Mouse (Mus musculus): ENCODE data around the gene Alpl. TPM values are rescaled to one million over a fixed set of nuclear protein-coding genes. Genes with fewer than 3 reads are reported as not detected.

The Alpl gene
- polyA plus RNA-seq, 2 experiments = 5.1 TPM

DNA sequence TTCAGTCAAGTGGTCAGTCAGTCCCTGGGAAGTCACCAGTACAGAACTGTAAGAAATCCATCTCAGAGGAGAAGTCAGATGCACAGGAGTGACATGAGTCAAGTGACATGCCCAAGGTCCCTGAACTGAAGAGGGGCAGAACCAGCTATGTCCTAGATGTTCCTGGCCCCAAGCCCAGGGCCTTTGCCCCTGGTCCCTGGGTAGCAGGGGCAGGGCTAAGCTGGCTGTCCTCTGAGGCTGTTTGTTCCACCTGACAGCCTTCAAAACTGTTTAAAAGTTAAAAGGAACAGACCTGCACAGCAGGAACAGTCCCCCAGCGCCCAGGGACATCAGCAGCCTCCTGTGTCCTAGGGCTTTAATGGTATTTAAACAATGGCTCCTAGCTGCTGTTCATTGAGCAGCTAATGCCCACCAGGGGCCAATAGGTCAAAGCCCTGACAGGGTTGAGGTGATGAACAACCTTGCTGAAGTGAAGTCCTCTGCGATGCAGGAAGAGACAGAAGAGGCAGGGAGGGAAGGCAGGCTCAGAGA is 22.8 kb downstream of the Alpl start:
- H3K4me2 ChIP-seq (ENCODE audit: low read depth) = no peak overlapping the region
- H3K4me1 ChIP-seq (replicated peaks; ENCODE audit: control insufficient read depth in 2 of 2, insufficient read depth in 2 of 2, low read length in 1 of 2) = no peaks in the 10 kb centered on the region
- no peak overlapping the region for H3K4me3 ChIP-seq (ENCODE audit: insufficient read depth in 1 of 2, low read depth in 2 of 2, low read length in 2 of 2)
- H3K9me3 ChIP-seq (ENCODE audit: control insufficient read depth, low read length) = no peaks in the 10 kb centered on the region
- WGBS (ENCODE audit: insufficient replicate concordance) = 49% methylated on average over 2 of the region's 2 CpGs
- H3K9ac ChIP-seq (replicated peaks) = no peak overlapping the region
- H3K27ac ChIP-seq = no peak overlapping the region
- TF ChIP-seq CTCF (IDR thresholded peaks at IDR 0.05; ENCODE audit: low read depth) = no peak
- no peak for TF ChIP-seq EP300 (IDR thresholded peaks at IDR 0.05; ENCODE audit: low read depth)
- no peak for ATAC-seq (ENCODE audit: insufficient read depth)
- DNase-seq (ENCODE audit: low read depth in 3 of 3, low spot score in 3 of 3) = no peak
- no peaks in the 10 kb centered on the region for H3K36me3 ChIP-seq (replicated peaks; ENCODE audit: control insufficient read depth, insufficient read depth, low read depth)
- no peaks in the 10 kb centered on the region for H3K27me3 ChIP-seq (ENCODE audit: control insufficient read depth, insufficient read depth, low read length)

DNA sequence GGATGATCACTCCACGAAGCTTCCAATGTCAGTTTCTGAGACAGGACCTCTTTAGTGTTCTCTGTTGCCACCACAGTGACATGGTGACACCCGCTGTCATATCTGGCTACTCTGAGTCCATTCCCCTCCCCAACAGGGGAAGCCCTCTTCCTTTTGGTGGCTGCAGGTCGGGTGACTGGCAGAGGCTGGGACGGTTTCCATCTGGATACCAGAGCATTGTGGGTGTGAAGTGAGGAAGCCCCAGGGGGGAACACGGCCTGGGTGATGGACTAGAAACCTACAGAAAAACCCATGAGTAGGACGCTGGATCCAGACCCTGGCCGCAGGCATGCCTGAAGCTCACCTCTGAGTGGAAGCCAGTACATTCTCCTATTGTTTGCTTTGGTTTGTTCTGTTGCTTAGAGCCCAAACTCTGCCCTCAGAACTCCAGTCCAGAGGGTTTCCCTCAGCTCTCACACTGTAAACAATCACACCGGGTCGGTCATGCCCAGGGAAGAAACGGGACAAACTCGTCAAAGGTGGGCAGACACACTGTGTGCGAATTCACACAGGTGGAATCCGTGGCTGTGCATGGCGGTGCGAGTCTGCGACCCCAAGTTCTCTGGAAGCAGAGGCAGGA is 23.6 kb downstream of the Alpl start:
- TF ChIP-seq EP300 (IDR thresholded peaks at IDR 0.05; ENCODE audit: low read depth) (no peak), CTCF (IDR thresholded peaks at IDR 0.05; ENCODE audit: low read depth) (no peak)
- Histone ChIP-seq H3K27me3 (ENCODE audit: control insufficient read depth, insufficient read depth, low read length) (no peaks in the 10 kb centered on the region), H3K9ac (replicated peaks) (no peak overlapping the region), H3K4me1 (replicated peaks; ENCODE audit: control insufficient read depth in 2 of 2, insufficient read depth in 2 of 2, low read length in 1 of 2) (no peaks in the 10 kb centered on the region), H3K9me3 (ENCODE audit: control insufficient read depth, low read length) (no peaks in the 10 kb centered on the region), H3K36me3 (replicated peaks; ENCODE audit: control insufficient read depth, insufficient read depth, low read depth) (no peaks in the 10 kb centered on the region), H3K4me2 (ENCODE audit: low read depth) (no peak overlapping the region), H3K27ac (no peak overlapping the region), H3K4me3 (ENCODE audit: insufficient read depth in 1 of 2, low read depth in 2 of 2, low read length in 2 of 2) (no peak overlapping the region)
- ATAC-seq (ENCODE audit: insufficient read depth) (no peak), DNase-seq (ENCODE audit: low read depth in 3 of 3, low spot score in 3 of 3) (no peak)
- WGBS (ENCODE audit: insufficient replicate concordance) = 63% methylated on average over 16 of the region's 16 CpGs

DNA sequence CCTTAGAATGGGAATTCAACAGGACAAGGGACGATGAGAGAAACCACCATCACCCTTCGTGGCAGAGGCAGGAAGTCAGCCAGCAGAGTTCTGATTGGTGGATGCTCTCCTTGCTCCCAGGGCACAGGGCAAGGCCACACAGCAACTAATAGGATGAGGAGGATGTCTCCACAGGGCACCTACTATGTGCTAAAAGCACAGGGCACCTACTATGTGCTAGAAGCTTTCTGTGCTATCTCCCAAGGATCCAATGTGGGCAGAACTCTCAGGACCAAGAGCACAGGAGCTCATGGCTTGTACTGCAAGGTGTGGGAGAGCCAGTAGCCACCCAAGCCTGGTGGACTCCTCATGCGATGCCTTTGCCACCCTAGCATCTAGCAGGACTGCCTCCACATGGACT is 24.4 kb downstream of the Alpl start:
- Histone ChIP-seq H3K27ac (no peak overlapping the region), H3K9me3 (ENCODE audit: control insufficient read depth, low read length) (no peaks in the 10 kb centered on the region), H3K4me2 (ENCODE audit: low read depth) (no peak overlapping the region), H3K27me3 (ENCODE audit: control insufficient read depth, insufficient read depth, low read length) (no peaks in the 10 kb centered on the region), H3K4me1 (replicated peaks; ENCODE audit: control insufficient read depth in 2 of 2, insufficient read depth in 2 of 2, low read length in 1 of 2) (no peaks in the 10 kb centered on the region), H3K36me3 (replicated peaks; ENCODE audit: control insufficient read depth, insufficient read depth, low read depth) (no peaks in the 10 kb centered on the region), H3K9ac (replicated peaks) (no peak overlapping the region), H3K4me3 (ENCODE audit: insufficient read depth in 1 of 2, low read depth in 2 of 2, low read length in 2 of 2) (no peak overlapping the region)
- WGBS (ENCODE audit: insufficient replicate concordance) = 21% methylated on average over 3 of the region's 3 CpGs
- ATAC-seq (ENCODE audit: insufficient read depth) (no peak), DNase-seq (ENCODE audit: low read depth in 3 of 3, low spot score in 3 of 3) (no peak)
- TF ChIP-seq EP300 (IDR thresholded peaks at IDR 0.05; ENCODE audit: low read depth) (no peak), CTCF (IDR thresholded peaks at IDR 0.05; ENCODE audit: low read depth) (no peak)

DNA sequence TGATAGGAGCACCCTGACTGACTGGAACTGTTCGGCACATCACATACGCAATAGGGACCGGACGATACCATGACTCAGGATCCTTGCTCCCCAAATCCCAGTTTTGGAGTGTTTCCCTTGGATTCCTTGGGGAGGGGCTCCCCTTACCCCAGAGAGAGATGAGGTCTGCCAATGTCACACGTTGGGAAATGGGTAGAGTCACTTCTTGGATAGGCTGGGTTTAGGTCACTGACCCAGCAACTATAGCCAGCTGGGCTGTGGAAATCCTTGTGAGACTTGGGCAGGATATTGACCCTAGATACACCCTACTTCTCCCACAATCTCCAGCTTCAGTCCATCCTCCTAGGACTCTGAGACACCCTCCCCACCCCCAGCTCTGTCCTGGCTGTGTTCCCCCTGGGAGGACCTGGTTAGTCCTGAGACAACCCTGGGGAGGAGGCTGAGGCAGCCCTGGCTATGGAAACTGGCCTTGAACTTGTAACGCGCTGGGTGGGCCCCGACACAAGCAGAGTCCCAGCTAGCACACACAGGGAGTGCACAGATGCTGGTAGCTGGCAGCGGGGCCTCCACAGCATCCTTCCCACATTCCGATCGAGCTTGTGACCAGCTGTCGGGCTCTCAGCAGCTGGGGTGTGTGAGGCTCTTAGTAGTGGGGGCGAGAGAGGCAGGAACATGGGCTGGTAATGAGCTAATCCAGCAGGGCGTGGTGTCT is 25.1 kb downstream of the Alpl start:
- H3K27me3 ChIP-seq (ENCODE audit: control insufficient read depth, insufficient read depth, low read length) = no peaks in the 10 kb centered on the region
- no peak overlapping the region for H3K9ac ChIP-seq (replicated peaks)
- 0 out of 4 replicates have a peak, but pooled peaks cover 0 to 2% of the 10 kb centered on the region in 2 experiments for H3K4me1 ChIP-seq (replicated peaks; ENCODE audit: control insufficient read depth in 2 of 2, insufficient read depth in 2 of 2, low read length in 1 of 2)
- H3K4me3 ChIP-seq (ENCODE audit: insufficient read depth in 1 of 2, low read depth in 2 of 2, low read length in 2 of 2) = no peak overlapping the region
- H3K4me2 ChIP-seq (ENCODE audit: low read depth) = no peak overlapping the region
- ATAC-seq (ENCODE audit: insufficient read depth) (no peak), DNase-seq (ENCODE audit: low read depth in 3 of 3, low spot score in 3 of 3) (no peak)
- H3K36me3 ChIP-seq (replicated peaks; ENCODE audit: control insufficient read depth, insufficient read depth, low read depth) = no peaks in the 10 kb centered on the region
- TF ChIP-seq CTCF (IDR thresholded peaks at IDR 0.05; ENCODE audit: low read depth) (no peak), EP300 (IDR thresholded peaks at IDR 0.05; ENCODE audit: low read depth) (no peak)
- H3K9me3 ChIP-seq (ENCODE audit: control insufficient read depth, low read length) = no peaks in the 10 kb centered on the region
- 64% methylated on average over 14 of the region's 14 CpGs for WGBS (ENCODE audit: insufficient replicate concordance)
- H3K27ac ChIP-seq = no peak overlapping the region

DNA sequence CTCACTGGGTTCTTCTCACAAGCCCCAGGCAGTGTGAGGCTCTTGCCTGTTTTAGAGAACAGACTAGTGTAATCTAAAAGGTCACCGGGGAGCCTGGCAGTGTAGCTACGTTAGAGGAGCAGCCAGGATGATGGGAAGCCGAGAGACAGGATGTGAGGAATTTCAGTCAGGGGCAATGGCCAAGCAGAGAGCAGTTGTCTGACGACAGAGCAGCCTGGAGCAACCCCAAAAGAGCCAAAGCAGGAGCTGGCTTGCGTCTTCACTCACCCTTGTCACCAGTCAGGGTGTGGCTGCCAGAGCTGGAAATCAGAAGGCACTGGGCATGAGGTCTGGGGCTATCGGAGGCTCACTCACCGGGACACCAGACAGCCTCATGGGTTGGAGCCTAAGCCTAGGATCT is 26.5 kb downstream of the Alpl start:
- Histone ChIP-seq H3K9me3 (ENCODE audit: control insufficient read depth, low read length) (no peaks in the 10 kb centered on the region), H3K9ac (replicated peaks) (no peak overlapping the region), H3K4me3 (ENCODE audit: insufficient read depth in 1 of 2, low read depth in 2 of 2, low read length in 2 of 2) (no peak overlapping the region), H3K27me3 (ENCODE audit: control insufficient read depth, insufficient read depth, low read length) (no peaks in the 10 kb centered on the region), H3K4me1 (replicated peaks; ENCODE audit: control insufficient read depth in 2 of 2, insufficient read depth in 2 of 2, low read length in 1 of 2) (0 out of 4 replicates have a peak, but pooled peaks cover 0 to 4% of the 10 kb centered on the region in 2 experiments), H3K27ac (no peak overlapping the region), H3K4me2 (ENCODE audit: low read depth) (no peak overlapping the region), H3K36me3 (replicated peaks; ENCODE audit: control insufficient read depth, insufficient read depth, low read depth) (no peaks in the 10 kb centered on the region)
- ATAC-seq (ENCODE audit: insufficient read depth) (no peak), DNase-seq (ENCODE audit: low read depth in 3 of 3, low spot score in 3 of 3) (no peak)
- TF ChIP-seq EP300 (IDR thresholded peaks at IDR 0.05; ENCODE audit: low read depth) (no peak), CTCF (IDR thresholded peaks at IDR 0.05; ENCODE audit: low read depth) (no peak)
- 49% methylated on average over 7 of the region's 7 CpGs for WGBS (ENCODE audit: insufficient replicate concordance)

Data from liver, embryonic 14.5 days (tissue).